Mouse (Mus musculus) lung, embryonic 14.5 days (tissue): ENCODE results near the gene Smim5. TPM values are rescaled to one million over a fixed set of nuclear protein-coding genes. Genes with fewer than 3 reads are reported as not detected.

Experiments
- ATAC-seq: fragments of 200-750 bp; cut with Nextera tagmentation; 2 replicates; pipeline ENCODE4 v1.8.0; 2017; ENCODE audit warnings: mild to moderate bottlenecking, moderate TSS enrichment, moderate library complexity; ENCODE audit not compliant: insufficient read depth
- DNase-seq: peaks from one replicate; pipeline ENCODE4 v3.0.0-alpha.2; 2015
- H3K27ac ChIP-seq: fragments of 300-500 bp; sonication (generic); 2 replicates; pipeline ENCODE4 v1.5.1; 2014; ENCODE audit warnings: low read depth, mild to moderate bottlenecking, moderate library complexity
- H3K27me3 ChIP-seq: fragments of 300-500 bp; sonication (generic); 2 replicates; pipeline ENCODE4 v1.6.1; 2014; ENCODE audit warnings: low read length, control low read depth; ENCODE audit not compliant: insufficient read depth
- H3K36me3 ChIP-seq: fragments of 300-500 bp; sonication (generic); 2 replicates; pipeline ENCODE4 v1.6.1; 2014; ENCODE audit warnings: control low read depth; ENCODE audit not compliant: insufficient read depth
- H3K4me1 ChIP-seq: fragments of 300-500 bp; sonication (generic); 2 replicates; pipeline ENCODE4 v1.6.1; 2014; ENCODE audit warnings: antibody characterized with exemption, control low read depth; ENCODE audit not compliant: insufficient read depth
- H3K4me2 ChIP-seq: fragments of 300-500 bp; sonication (generic); 2 replicates; pipeline ENCODE4 v1.6.1; 2014; ENCODE audit warnings: mild to moderate bottlenecking
- H3K4me3 ChIP-seq: fragments of 300-500 bp; sonication (generic); 2 replicates; pipeline ENCODE4 v1.5.1; 2014; ENCODE audit warnings: low read depth, low read length
- H3K9ac ChIP-seq: fragments of 300-500 bp; sonication (generic); 2 replicates; pipeline ENCODE4 v1.6.1; 2014
- H3K9me3 ChIP-seq: fragments of 300-500 bp; sonication (generic); 2 replicates; pipeline ENCODE4 v1.6.1; 2016; ENCODE audit warnings: low read depth, low read length, control low read depth
- CTCF ChIP-seq: IDR thresholded peaks from 2 replicates; pipeline ENCODE4 v1.5.1; 2016; ENCODE audit warnings: antibody characterized with exemption, low read depth
- WGBS: fragments of 180-500 bp; shearing (Covaris S2); extraction: QIAGEN DNeasy Blood & Tissue Kit; methylation state at CpG from one replicate; pipeline ENCODE4 v1.1.7; 2014; 5-methylcytosine and 5-hydroxymethylcytosine counted together
- polyA plus RNA-seq: library from polyadenylated mRNA; unstranded; fragments of >200 nt; fragmentation: Nextera tagmentation; extraction: Ambion mirVana; gene quantifications from 2 replicates; pipeline ENCODE4 v1.2.1, GENCODE M21; 2014

The Smim5 gene
- polyA plus RNA-seq, 1 experiment from 2014 or later: 1.9 TPM

- Histone ChIP-seq H3K4me2 (no peak overlapping the region), H3K4me1 (no peaks in the 10 kb centered on the region), H3K9me3 (no peaks in the 10 kb centered on the region), H3K27me3 (no peaks in the 10 kb centered on the region), H3K9ac (no peak overlapping the region), H3K27ac (peak overlapping the region; percentile 87), H3K4me3 (no peak overlapping the region), H3K36me3 (peaks cover 18% of the 10 kb centered on the region)
- DNase-seq (no peak), ATAC-seq (no peak)
- no peak for TF ChIP-seq CTCF
- WGBS: 76% methylated on average over 5 of the region's 5 CpGs
Measured at GRCm38 (mm10) chr11:115911134-115911561, 11.4 kb downstream of the Smim5 start.

GRCm38 (mm10) chr11:115911632-115912376 is 12.0 kb downstream of the Smim5 start, which contains the start of gene Smim6:
TSS of gene Smim6 (plus strand) at chr11:115912017.
- no peaks in the 10 kb centered on the region for H3K27me3 ChIP-seq
- no peaks in the 10 kb centered on the region for H3K9me3 ChIP-seq
- ATAC-seq (peak; percentile 88), DNase-seq (peak; percentile 71)
- TF ChIP-seq CTCF: no peak
- peak within 1 kb of the TSS; percentile 10 for H3K4me2 ChIP-seq
- H3K27ac ChIP-seq: peak within 1 kb of the TSS; percentile 87
- peaks cover 25% of the 10 kb centered on the region for H3K36me3 ChIP-seq
- no peak within 1 kb of the TSS for H3K4me3 ChIP-seq
- 66% methylated on average over 11 of the region's 11 CpGs for WGBS
- H3K9ac ChIP-seq: peak within 1 kb of the TSS; percentile 3; the same call in 1 of the 2 replicates
- H3K4me1 ChIP-seq: no peaks in the 10 kb centered on the region

- H3K27ac ChIP-seq: no peak overlapping the region
- TF ChIP-seq CTCF: no peak
Measured at GRCm38 (mm10) chr11:115916579-115916978, 16.8 kb downstream of the Smim5 start.

GRCm38 (mm10) chr11:115918637-115919036 is 18.9 kb downstream of the Smim5 start:
- TF ChIP-seq CTCF: no peak
- Histone ChIP-seq H3K4me2 (no peak overlapping the region), H3K27ac (no peak overlapping the region), H3K27me3 (no peaks in the 10 kb centered on the region), H3K4me1 (no peaks in the 10 kb centered on the region), H3K9me3 (no peaks in the 10 kb centered on the region), H3K4me3 (no peak overlapping the region), H3K36me3 (peaks cover 43% of the 10 kb centered on the region), H3K9ac (no peak overlapping the region)
- 77% methylated on average over 5 of the region's 5 CpGs for WGBS
- ATAC-seq (no peak), DNase-seq (no peak)

More at GRCm38 (mm10) chr11:115916579-115916978, 16.8 kb downstream of the Smim5 start:
- Histone ChIP-seq H3K4me1 (no peaks in the 10 kb centered on the region), H3K4me2 (no peak overlapping the region), H3K27me3 (no peaks in the 10 kb centered on the region), H3K9ac (no peak overlapping the region), H3K9me3 (no peaks in the 10 kb centered on the region), H3K4me3 (no peak overlapping the region), H3K36me3 (peaks cover 39% of the 10 kb centered on the region)
- DNase-seq (no peak), ATAC-seq (no peak)
- 91% methylated on average over 4 of the region's 4 CpGs for WGBS

GRCm38 (mm10) chr11:115919073-115919472 is 19.3 kb downstream of the Smim5 start:
- no peak overlapping the region for H3K9ac ChIP-seq
- peaks cover 43% of the 10 kb centered on the region for H3K36me3 ChIP-seq
- TF ChIP-seq CTCF: no peak
- no peak for DNase-seq
- no peaks in the 10 kb centered on the region for H3K9me3 ChIP-seq
- no peaks in the 10 kb centered on the region for H3K27me3 ChIP-seq
- H3K4me3 ChIP-seq: no peak overlapping the region
- 83% methylated on average over 5 of the region's 5 CpGs for WGBS
- no peak for ATAC-seq
- H3K27ac ChIP-seq: no peak overlapping the region
- H3K4me2 ChIP-seq: no peak overlapping the region
- H3K4me1 ChIP-seq: no peaks in the 10 kb centered on the region

- H3K36me3 ChIP-seq: peaks cover 38% of the 10 kb centered on the region
- DNase-seq (peak; percentile 84), ATAC-seq (no peak)
- H3K27me3 ChIP-seq: no peaks in the 10 kb centered on the region
- no peak overlapping the region for H3K27ac ChIP-seq
- H3K9ac ChIP-seq: no peak overlapping the region
- no peaks in the 10 kb centered on the region for H3K9me3 ChIP-seq
- H3K4me2 ChIP-seq: no peak overlapping the region
- TF ChIP-seq CTCF: peak; percentile 78
- H3K4me1 ChIP-seq: no peaks in the 10 kb centered on the region
- H3K4me3 ChIP-seq: no peak overlapping the region
- 45% methylated on average over 6 of the region's 6 CpGs for WGBS
Measured at GRCm38 (mm10) chr11:115920110-115920818, 20.5 kb downstream of the Smim5 start.

GRCm38 (mm10) chr11:115921986-115922385 is 22.2 kb downstream of the Smim5 start:
- Histone ChIP-seq H3K4me1 (no peaks in the 10 kb centered on the region), H3K9me3 (no peaks in the 10 kb centered on the region), H3K27ac (no peak overlapping the region), H3K9ac (no peak overlapping the region), H3K27me3 (no peaks in the 10 kb centered on the region), H3K4me3 (no peak overlapping the region), H3K36me3 (peaks cover 35% of the 10 kb centered on the region), H3K4me2 (no peak overlapping the region)
- ATAC-seq (no peak), DNase-seq (no peak)
- 97% methylated on average over 1 of the region's 1 CpGs for WGBS
- no peak for TF ChIP-seq CTCF
